Mouse (Mus musculus): ENCODE data around the gene Fat3. TPM values are rescaled to one million over a fixed set of nuclear protein-coding genes. Genes with fewer than 3 reads are reported as not detected.

Gene Fat3
- polyA plus RNA-seq, 1 experiment, result 0.51 TPM

DNA sequence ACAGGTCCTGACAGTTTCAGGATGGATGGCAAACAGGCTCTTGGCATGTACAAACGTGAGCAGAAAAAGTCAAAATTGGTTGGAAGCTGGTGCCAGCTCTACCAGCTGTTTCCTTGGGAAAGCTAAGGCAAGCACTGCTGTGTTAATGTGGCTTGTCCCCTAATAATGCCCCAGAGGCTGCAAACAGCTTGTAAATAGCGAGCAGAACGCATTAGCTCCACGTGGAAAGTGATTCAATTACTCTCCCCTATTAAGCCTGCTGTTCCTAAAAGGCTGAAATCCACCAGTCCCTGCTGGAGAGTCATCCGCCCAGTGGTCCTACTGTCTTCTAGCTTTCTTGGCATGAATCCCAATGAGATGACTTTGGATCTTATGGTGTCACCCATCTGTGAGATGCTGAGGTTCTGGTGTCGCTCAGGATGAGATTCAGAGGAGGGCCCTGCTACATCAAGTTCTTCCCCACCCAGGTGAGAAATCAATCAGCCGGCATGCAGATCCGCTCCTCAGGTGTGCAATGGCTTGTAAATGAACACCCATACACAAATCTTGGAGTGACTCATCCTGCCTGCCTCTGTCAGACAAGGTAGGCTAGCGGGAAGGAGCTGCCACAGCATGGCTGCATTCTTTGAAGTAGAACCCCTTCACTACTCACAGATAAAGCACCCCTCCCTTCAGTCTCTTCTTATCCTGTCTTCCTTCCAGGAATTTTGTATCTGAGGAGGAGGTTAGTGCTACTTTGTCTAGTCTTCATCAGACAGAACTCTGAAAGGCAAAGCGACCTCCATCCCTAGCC is 634.6 kb downstream of the Fat3 start:
- H3K36me3 ChIP-seq (ENCODE audit: control insufficient read depth, insufficient read depth, low read length), result no peaks in the 10 kb centered on the region
- no peak for TF ChIP-seq CTCF (IDR thresholded peaks at IDR 0.05; ENCODE audit: borderline replicate concordance, control insufficient read depth, extremely low read depth, insufficient read depth, low read length, poor library complexity)
- TF ChIP-seq POLR2A (IDR thresholded peaks at IDR 0.05; ENCODE audit: control insufficient read depth, extremely low read depth, insufficient read depth, low read length, poor library complexity), result no peak
- DNase-seq, result no peak
- no peak overlapping the region for H3K4me3 ChIP-seq (ENCODE audit: control insufficient read depth, insufficient read depth, low read length)
- H3K4me1 ChIP-seq (replicated peaks; ENCODE audit: control insufficient read depth, insufficient read depth, low read length), result no peaks in the 10 kb centered on the region
- 83% methylated on average over 10 of the region's 10 CpGs for WGBS
- H3K27me3 ChIP-seq (ENCODE audit: control insufficient read depth, insufficient read depth, low read length), result no peaks in the 10 kb centered on the region
- H3K27ac ChIP-seq (ENCODE audit: control insufficient read depth, insufficient read depth, low read length), result no peak overlapping the region

DNA sequence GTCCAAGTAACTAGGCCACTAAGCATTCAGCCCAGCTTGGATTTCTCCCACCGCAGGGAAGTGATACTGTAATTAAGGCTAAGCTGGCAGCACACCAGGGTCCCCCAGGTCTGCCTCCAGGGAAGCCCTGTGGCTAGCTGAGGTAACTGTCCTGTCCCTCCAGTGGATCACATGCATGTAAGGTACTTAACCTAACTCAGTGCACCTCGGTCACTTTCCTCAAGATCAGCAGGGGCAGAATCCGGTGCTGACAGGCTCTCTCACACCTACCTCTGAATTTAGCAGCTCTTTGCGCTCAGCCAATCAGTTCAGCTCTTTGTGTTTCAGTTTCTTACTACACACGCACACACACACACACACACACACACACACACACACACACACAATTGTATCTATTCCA is 639.7 kb downstream of the Fat3 start:
- WGBS, result 87% methylated on average over 5 of the region's 5 CpGs
- H3K36me3 ChIP-seq (ENCODE audit: control insufficient read depth, insufficient read depth, low read length), result no peaks in the 10 kb centered on the region
- TF ChIP-seq POLR2A (IDR thresholded peaks at IDR 0.05; ENCODE audit: control insufficient read depth, extremely low read depth, insufficient read depth, low read length, poor library complexity), result no peak
- TF ChIP-seq CTCF (IDR thresholded peaks at IDR 0.05; ENCODE audit: borderline replicate concordance, control insufficient read depth, extremely low read depth, insufficient read depth, low read length, poor library complexity), result no peak
- no peak overlapping the region for H3K27ac ChIP-seq (ENCODE audit: control insufficient read depth, insufficient read depth, low read length)
- H3K4me3 ChIP-seq (ENCODE audit: control insufficient read depth, insufficient read depth, low read length), result no peak overlapping the region
- H3K4me1 ChIP-seq (replicated peaks; ENCODE audit: control insufficient read depth, insufficient read depth, low read length), result no peaks in the 10 kb centered on the region
- H3K27me3 ChIP-seq (ENCODE audit: control insufficient read depth, insufficient read depth, low read length), result no peaks in the 10 kb centered on the region
- no peak for DNase-seq

Data from thymus, adult 2 months (tissue).